8 mouse cellular contexts compared by ENCODE assay signal in genomic region chr5:115538693-115539043, GRCm38 (mm10). TPM values are rescaled to one million over a fixed set of nuclear protein-coding genes. Genes with fewer than 3 reads are reported as not detected.
A peak's percentile ranks its signal among the peaks of the same experiment; 100 is the strongest.
DNase-seq lines count a peak whose midpoint lies in the region; ATAC-seq and TF ChIP-seq lines count a peak whose summit lies in the region.

No protein-coding gene starts in this region.

- H3K4me3 ChIP-seq in embryonic facial prominence, embryonic 13.5 days, result no peak overlapping the region
- no peak overlapping the region for H3K4me3 ChIP-seq in limb, embryonic 15.5 days
- H3K4me3 ChIP-seq in midbrain, postnatal 0 days (ENCODE audit: low read depth, low read length), result no peak overlapping the region

- H3K27me3 ChIP-seq in embryonic facial prominence, embryonic 13.5 days, result no peaks in the 10 kb centered on the region
- H3K27me3 ChIP-seq in limb, embryonic 15.5 days, result no peaks in the 10 kb centered on the region
- no peaks in the 10 kb centered on the region for H3K27me3 ChIP-seq in midbrain, postnatal 0 days (ENCODE audit: insufficient read depth, low read length)

- peak overlapping the region; percentile 36 for H3K4me2 ChIP-seq in embryonic facial prominence, embryonic 13.5 days
- no peak overlapping the region; the same call in 1 of the 2 replicates for H3K4me2 ChIP-seq in limb, embryonic 15.5 days
- no peak overlapping the region for H3K4me2 ChIP-seq in midbrain, postnatal 0 days (ENCODE audit: low read depth, low read length, poor library complexity, severe bottlenecking)

- WGBS in embryonic facial prominence, embryonic 13.5 days, result under 1% methylated on average over 12 of the region's 12 CpGs
- 3% methylated on average over 12 of the region's 12 CpGs for WGBS in limb, embryonic 15.5 days
- WGBS in midbrain, postnatal 0 days, result 2% methylated on average over 12 of the region's 12 CpGs

- H3K27ac ChIP-seq in embryonic facial prominence, embryonic 13.5 days, result peak overlapping the region; percentile 62; the same call in 1 of the 2 replicates
- peak overlapping the region; percentile 73 for H3K27ac ChIP-seq in limb, embryonic 15.5 days
- no peak overlapping the region for H3K27ac ChIP-seq in midbrain, postnatal 0 days (ENCODE audit: low read depth, low read length)

- no peak overlapping the region for H3K9ac ChIP-seq in embryonic facial prominence, embryonic 13.5 days
- no peak overlapping the region for H3K9ac ChIP-seq in limb, embryonic 15.5 days
- no peak overlapping the region for H3K9ac ChIP-seq in midbrain, postnatal 0 days (replicated peaks; ENCODE audit: low read length, poor library complexity, severe bottlenecking)

- peaks cover 60% of the 10 kb centered on the region for H3K4me1 ChIP-seq in embryonic facial prominence, embryonic 13.5 days
- peaks cover 64% of the 10 kb centered on the region for H3K4me1 ChIP-seq in limb, embryonic 15.5 days
- 0 out of 2 replicates have a peak, but pooled peaks cover 2% of the 10 kb centered on the region for H3K4me1 ChIP-seq in midbrain, postnatal 0 days (ENCODE audit: insufficient read depth, low read length)

- DNase-seq in 3134 (ENCODE audit: extremely low read depth, insufficient read length, low spot score), result peak; percentile 63
- DNase-seq in adrenal gland, postnatal 25 days, result peak; percentile 93
- DNase-seq in heart, adult 9 months (ENCODE audit: low spot score in 2 of 2), result peak; percentile 82 to 90
- DNase-seq in kidney, adult 9 months, result peak; percentile 96
- peak; percentile 94 for DNase-seq in midbrain, postnatal 0 days (ENCODE audit: low spot score)
- DNase-seq in spleen, postnatal 10 days (ENCODE audit: low spot score in 2 of 2), result peak; percentile 85 to 93

- no peaks in the 10 kb centered on the region for H3K9me3 ChIP-seq in embryonic facial prominence, embryonic 13.5 days
- H3K9me3 ChIP-seq in limb, embryonic 15.5 days, result no peaks in the 10 kb centered on the region
- H3K9me3 ChIP-seq in midbrain, postnatal 0 days (ENCODE audit: low read length), result no peaks in the 10 kb centered on the region

- H3K36me3 ChIP-seq in embryonic facial prominence, embryonic 13.5 days, result no peaks in the 10 kb centered on the region
- no peaks in the 10 kb centered on the region for H3K36me3 ChIP-seq in limb, embryonic 15.5 days
- H3K36me3 ChIP-seq in midbrain, postnatal 0 days (ENCODE audit: insufficient read depth, low read length), result no peaks in the 10 kb centered on the region

- TF ChIP-seq CTCF in midbrain, postnatal 0 days (IDR thresholded peaks at IDR 0.05), result peak; percentile 87

- ATAC-seq in embryonic facial prominence, embryonic 13.5 days (ENCODE audit: insufficient number of reproducible peaks, insufficient read depth, low FRiP score, low TSS enrichment, low read depth), result peak; percentile 76
- peak; percentile 75 for ATAC-seq in limb, embryonic 15.5 days (ENCODE audit: insufficient number of reproducible peaks, low FRiP score, low TSS enrichment, low read depth)
- peak; percentile 82 for ATAC-seq in midbrain, postnatal 0 days (ENCODE audit: low FRiP score)

RNA-seq across cellular contexts. Expression of gene Rplp0, which starts 20.6 kb away (rescaled TPM):
- total RNA-seq in adrenal gland, postnatal 25 days (2021), result 743 and 806 TPM in 2 replicates
- polyA plus RNA-seq in embryonic facial prominence, embryonic 13.5 days (2015; fragmentation: Nextera tagmentation; extraction: Ambion mirVana), result 1,563 and 1,729 TPM in 2 replicates
- polyA plus RNA-seq in limb, embryonic 15.5 days (2015; fragmentation: Nextera tagmentation; extraction: Ambion mirVana), result 1,505 and 1,752 TPM in 2 replicates
- total RNA-seq in midbrain, postnatal 0 days (2014; rRNA removed), result 1,612 and 1,828 TPM in 2 replicates
- polyA plus RNA-seq in midbrain, postnatal 0 days (2015; fragmentation: Nextera tagmentation; extraction: Ambion mirVana), result 779 and 814 TPM in 2 replicates

RNA-seq across cellular contexts. Expression of gene Gcn1l1, which starts 26.4 kb away (rescaled TPM):
- total RNA-seq in adrenal gland, postnatal 25 days (2021), result 71.9 and 76.6 TPM in 2 replicates
- 45.8 and 47.9 TPM in 2 replicates for polyA plus RNA-seq in embryonic facial prominence, embryonic 13.5 days (2015; fragmentation: Nextera tagmentation; extraction: Ambion mirVana)
- polyA plus RNA-seq in limb, embryonic 15.5 days (2015; fragmentation: Nextera tagmentation; extraction: Ambion mirVana), result 32.9 and 36.3 TPM in 2 replicates
- total RNA-seq in midbrain, postnatal 0 days (2014; rRNA removed), result 72.9 and 75.1 TPM in 2 replicates
- polyA plus RNA-seq in midbrain, postnatal 0 days (2015; fragmentation: Nextera tagmentation; extraction: Ambion mirVana), result 24.7 and 26.6 TPM in 2 replicates

RNA-seq across cellular contexts. Expression of gene Pxn, which starts 32.2 kb away (rescaled TPM):
- total RNA-seq in adrenal gland, postnatal 25 days (2021), result 38.4 and 45.8 TPM in 2 replicates
- polyA plus RNA-seq in embryonic facial prominence, embryonic 13.5 days (2015; fragmentation: Nextera tagmentation; extraction: Ambion mirVana), result 39.6 and 44.2 TPM in 2 replicates
- polyA plus RNA-seq in limb, embryonic 15.5 days (2015; fragmentation: Nextera tagmentation; extraction: Ambion mirVana), result 52.6 and 55.7 TPM in 2 replicates
- 34.6 and 39.4 TPM in 2 replicates for total RNA-seq in midbrain, postnatal 0 days (2014; rRNA removed)
- 15.3 and 15.9 TPM in 2 replicates for polyA plus RNA-seq in midbrain, postnatal 0 days (2015; fragmentation: Nextera tagmentation; extraction: Ambion mirVana)

RNA-seq across cellular contexts. Expression of gene Sirt4, which starts 54.1 kb away (rescaled TPM):
- total RNA-seq in adrenal gland, postnatal 25 days (2021), result 25.2 and 38.3 TPM in 2 replicates
- polyA plus RNA-seq in embryonic facial prominence, embryonic 13.5 days (2015; fragmentation: Nextera tagmentation; extraction: Ambion mirVana), result 24.8 and 28.1 TPM in 2 replicates
- 24.9 and 26.5 TPM in 2 replicates for polyA plus RNA-seq in limb, embryonic 15.5 days (2015; fragmentation: Nextera tagmentation; extraction: Ambion mirVana)
- 19.5 and 25.6 TPM in 2 replicates for total RNA-seq in midbrain, postnatal 0 days (2014; rRNA removed)
- polyA plus RNA-seq in midbrain, postnatal 0 days (2015; fragmentation: Nextera tagmentation; extraction: Ambion mirVana), result 22.4 and 27.0 TPM in 2 replicates
